Mouse (Mus musculus): ENCODE results near the gene Marveld2. TPM values are rescaled to one million over a fixed set of nuclear protein-coding genes. Genes with fewer than 3 reads are reported as not detected.

The Marveld2 gene
- polyA plus RNA-seq, 2 experiments from 2014 or later = 4.5 to 8.1 TPM

DNA sequence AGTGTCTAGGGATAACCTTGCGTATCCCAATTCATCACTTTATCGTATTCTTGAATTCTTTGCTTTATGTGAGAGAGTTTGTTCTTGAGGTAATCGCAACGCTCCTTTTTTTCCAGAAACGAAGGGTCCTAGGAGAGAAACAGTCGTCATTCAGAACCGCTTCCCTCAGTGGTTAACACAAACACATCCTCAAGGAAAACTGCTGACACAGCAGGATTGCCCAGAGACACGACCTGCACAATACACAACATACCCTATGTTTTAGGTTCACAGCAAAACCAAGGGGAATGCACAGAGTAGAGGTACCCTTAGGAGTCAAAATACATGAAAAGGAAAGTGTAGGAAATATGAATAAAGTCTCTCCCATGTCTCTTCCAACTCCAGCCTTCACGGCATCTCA is 19.5 kb downstream of the Marveld2 start:
- ATAC-seq = no peak

DNA sequence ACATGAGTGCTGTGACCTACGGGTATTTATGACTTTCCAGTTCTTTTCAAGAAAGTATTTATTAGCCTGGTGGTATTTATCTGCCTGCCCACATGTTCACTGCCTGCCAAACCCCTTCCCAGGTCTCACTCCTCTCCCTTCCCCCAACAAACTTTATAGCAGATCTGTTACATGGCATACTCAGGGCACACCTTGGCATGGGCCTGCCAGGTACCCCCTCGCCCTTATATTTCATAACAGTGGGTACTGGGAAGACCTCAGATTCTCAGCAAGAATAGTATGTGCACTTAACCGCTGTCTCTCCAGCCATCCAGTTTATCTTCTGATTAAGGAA is 21.3 kb downstream of the Marveld2 start:
- no peak for ATAC-seq

- ATAC-seq = no peak
These were observed 21.8 kb downstream of the Marveld2 start for GRCm38 (mm10) chr13:100594838-100595551.

GRCm38 (mm10) chr13:100594041-100594792 is 22.6 kb downstream of the Marveld2 start:
- ATAC-seq = peak; percentile 94

DNA sequence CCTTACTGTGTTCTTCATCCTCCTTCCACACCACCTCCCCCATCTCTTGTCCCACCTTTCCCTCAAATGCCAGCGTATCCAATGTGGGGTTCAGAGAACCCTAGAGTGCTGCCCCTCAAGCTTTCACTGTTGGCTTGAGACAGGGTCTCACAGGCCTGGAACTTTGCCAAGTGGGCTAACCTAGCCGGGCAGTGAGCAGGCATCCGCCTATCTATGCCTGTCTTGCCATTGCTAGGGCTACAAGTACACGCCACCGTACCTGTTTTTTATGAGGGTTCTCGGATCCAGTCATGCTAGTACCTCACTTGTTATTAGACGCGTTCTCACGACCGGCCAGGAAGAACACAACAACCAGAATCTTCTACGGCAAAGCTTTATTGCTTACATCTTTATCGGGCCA is 28.1 kb downstream of the Marveld2 start:
- ATAC-seq = peak; percentile 49

- ATAC-seq = no peak
These were observed 34.6 kb downstream of the Marveld2 start for GRCm38 (mm10) chr13:100582144-100582543.

DNA sequence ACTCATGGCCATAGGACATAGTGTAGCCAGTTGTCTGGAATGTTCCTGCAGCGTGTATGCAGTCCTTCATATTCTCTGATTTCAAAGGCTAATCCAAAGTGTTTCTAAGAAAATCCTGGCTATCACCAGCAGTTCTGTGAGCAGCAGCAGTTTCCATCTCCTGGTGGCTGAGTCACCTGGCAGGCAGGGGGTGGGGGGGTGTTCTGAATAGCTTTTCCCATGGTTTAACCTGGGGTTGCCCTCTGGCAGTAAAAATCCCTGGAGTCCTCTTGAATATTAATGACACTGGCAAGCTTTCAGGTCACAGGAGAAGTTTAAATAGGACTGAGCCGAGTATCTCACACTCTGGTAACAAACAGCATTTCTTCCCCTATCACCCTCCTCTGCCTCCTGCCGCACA is 35.1 kb downstream of the Marveld2 start:
- ATAC-seq = no peak

GRCm38 (mm10) chr13:100579951-100580350 is 36.8 kb downstream of the Marveld2 start:
- no peak for ATAC-seq

DNA sequence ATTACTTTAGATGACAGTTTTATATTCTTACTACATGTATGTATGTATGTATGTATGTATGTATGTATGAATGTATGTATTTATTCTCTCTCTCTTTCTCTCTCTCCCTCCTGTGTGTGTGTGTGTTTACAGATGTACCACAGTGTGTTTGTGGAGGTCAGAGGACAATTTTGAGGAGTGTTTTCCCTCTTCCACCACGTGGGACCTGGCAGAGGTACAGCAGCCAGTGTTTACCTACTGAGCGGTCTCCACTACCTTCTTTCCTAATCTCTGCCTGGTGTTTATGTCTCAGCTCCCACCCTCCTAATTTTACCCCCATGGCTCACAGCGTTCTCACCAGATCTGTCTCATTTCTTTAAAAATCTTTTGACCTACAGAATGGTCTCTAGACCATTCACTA is 37.6 kb downstream of the Marveld2 start:
- no peak for ATAC-seq

- ATAC-seq = peak; percentile 90
These were observed 40.8 kb downstream of the Marveld2 start for GRCm38 (mm10) chr13:100575950-100576349.

DNA sequence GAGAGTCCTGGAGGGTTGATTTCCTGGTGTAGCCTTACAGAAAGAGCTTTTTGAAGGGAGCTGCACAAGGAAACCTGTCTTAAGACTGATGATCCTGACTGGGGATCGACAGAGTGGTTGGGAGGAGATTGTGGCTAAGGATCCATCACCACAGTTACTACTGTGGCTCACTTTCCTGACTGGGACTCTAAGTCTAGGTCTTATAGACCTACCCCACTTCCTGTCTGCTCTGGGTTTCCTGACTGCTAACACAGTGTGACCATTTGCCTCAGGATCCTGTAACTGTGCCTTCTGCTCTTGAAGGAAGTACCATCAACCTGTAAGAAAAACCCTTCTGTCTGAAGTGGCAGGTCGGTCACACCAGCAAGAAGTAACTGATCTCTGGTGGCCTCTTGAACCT is 46.1 kb downstream of the Marveld2 start:
- peak; percentile 47 for ATAC-seq

GRCm38 (mm10) chr13:100568359-100568758 is 48.4 kb downstream of the Marveld2 start:
- ATAC-seq = no peak

GRCm38 (mm10) chr13:100559449-100559848 is 57.3 kb downstream of the Marveld2 start:
- ATAC-seq = no peak

- no peak for ATAC-seq
These were observed 59.8 kb downstream of the Marveld2 start for GRCm38 (mm10) chr13:100557011-100557410.

- ATAC-seq = no peak
These were observed 63.7 kb downstream of the Marveld2 start for GRCm38 (mm10) chr13:100553042-100553437.

- peak; percentile 29 for ATAC-seq
These were observed 64.3 kb downstream of the Marveld2 start, which contains the start of gene Ocln for GRCm38 (mm10) chr13:100552369-100553041. Ocln (minus strand) TSS chr13:100552718.

DNA sequence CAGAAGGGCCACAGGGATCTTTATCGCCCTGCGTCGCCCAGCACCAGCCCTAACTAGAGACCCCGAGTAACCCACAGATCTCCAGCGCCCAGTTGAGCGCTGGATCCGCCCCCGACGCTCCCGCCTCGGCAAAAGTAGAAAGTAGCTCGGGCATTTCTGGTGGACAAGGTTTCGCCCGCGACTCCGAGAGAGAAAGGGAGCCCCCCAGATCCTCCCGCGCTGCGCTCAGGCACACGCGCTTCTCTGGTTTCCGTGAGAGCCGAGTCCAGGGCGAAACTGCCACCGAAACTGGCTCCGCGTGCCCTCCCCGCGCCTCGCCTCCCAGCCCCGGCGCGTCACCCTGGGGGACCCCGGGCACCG is 64.8 kb downstream of the Marveld2 start:
- ATAC-seq = no peak

DNA sequence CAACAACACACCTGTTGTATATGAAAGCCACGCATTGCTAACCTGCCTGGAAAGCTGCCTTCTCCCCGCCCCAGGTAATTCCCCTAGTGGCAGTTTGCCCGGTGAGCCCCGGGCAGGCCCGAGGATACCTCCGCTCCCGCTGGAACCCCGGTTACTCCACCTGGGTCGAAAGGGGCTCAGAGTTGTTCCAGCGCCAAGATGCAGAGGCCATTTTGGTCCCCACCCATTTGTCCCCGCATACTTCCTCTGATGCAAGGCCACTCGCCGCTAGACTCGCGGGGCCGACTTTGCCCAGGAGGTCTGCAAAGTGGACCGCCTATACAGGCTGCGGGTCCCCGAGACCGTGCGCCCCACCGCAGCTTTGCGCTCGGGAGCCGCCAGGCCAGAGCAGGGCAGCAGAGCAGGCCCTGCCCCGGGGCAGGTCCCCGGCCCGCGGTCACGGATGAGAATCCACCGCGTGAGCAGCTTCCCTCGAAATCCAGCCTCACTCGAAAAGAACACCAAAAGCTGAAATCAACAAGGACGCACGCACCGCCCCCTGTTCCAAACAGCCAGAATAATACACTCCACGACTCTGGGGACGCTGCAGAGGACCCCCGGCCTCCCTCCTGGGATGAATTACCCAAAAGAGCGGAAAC is 65.3 kb downstream of the Marveld2 start:
- no peak for ATAC-seq

DNA sequence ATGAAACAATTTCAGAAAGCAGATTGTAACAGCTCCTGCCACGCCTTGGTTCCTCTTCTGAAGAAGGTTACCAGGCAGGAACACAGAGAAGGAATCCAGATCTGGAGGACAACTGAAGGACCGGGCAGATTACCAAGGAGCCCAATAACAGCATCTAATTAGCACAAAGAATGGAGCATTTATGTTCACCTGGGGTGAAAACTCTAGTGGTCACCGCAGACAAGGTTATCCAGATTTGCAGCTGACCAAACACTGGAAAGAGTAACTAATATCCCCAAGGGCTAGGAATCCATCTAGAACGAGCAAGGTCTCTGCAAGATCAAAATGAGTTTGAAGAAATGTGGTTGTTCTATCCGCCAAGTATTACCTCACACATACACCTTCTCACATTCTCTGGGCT is 69.5 kb downstream of the Marveld2 start:
- ATAC-seq = no peak

Data from CD4-positive, CD25-positive, alpha-beta regulatory T cell, adult 4 months (primary cell).